Mouse (Mus musculus): Measurements from ENCODE around the gene Gm13277.

- no peak for TF ChIP-seq GATA1 (IDR thresholded peaks at IDR 0.05; ENCODE audit: low read length)
- no peak for TF ChIP-seq TAL1 (IDR thresholded peaks at IDR 0.05; ENCODE audit: low read length)
These were observed 49.4 kb upstream of the Gm13277 start for GRCm38 (mm10) chr4:88739036-88739435.
